Mouse (Mus musculus) brown adipose tissue, adult 24 weeks (tissue): ENCODE results near the gene Gga2. TPM values are rescaled to one million over a fixed set of nuclear protein-coding genes. Genes with fewer than 3 reads are reported as not detected.

Experiments used
- H3K27ac ChIP-seq: fragments of 200-500 bp; replicated peaks from 2 replicates; pipeline ENCODE4 v1.5.1; 2012; ENCODE audit warnings: low read depth, mild to moderate bottlenecking, low read length
- H3K4me1 ChIP-seq: fragments of 200-500 bp; 2 replicates; pipeline ENCODE4 v1.6.1; 2012; ENCODE audit warnings: low read length, mixed read lengths; ENCODE audit not compliant: control insufficient read depth, insufficient read depth, insufficient read length
- H3K4me3 ChIP-seq: fragments of 200-500 bp; 2 replicates; pipeline ENCODE4 v1.5.1; 2012; ENCODE audit warnings: low read depth, mild to moderate bottlenecking, low read length, moderate library complexity; ENCODE audit not compliant: insufficient read depth
- polyA plus RNA-seq: library from polyadenylated mRNA; stranded (reverse); fragments of >200 nt; gene quantifications from 2 replicates; pipeline ENCODE4 v1.2.4, GENCODE M21; 2012; ENCODE audit not compliant: missing spikeins, insufficient read depth, insufficient read length

Gga2 gene
- polyA plus RNA-seq, 1 experiment: 29.1 TPM

DNA sequence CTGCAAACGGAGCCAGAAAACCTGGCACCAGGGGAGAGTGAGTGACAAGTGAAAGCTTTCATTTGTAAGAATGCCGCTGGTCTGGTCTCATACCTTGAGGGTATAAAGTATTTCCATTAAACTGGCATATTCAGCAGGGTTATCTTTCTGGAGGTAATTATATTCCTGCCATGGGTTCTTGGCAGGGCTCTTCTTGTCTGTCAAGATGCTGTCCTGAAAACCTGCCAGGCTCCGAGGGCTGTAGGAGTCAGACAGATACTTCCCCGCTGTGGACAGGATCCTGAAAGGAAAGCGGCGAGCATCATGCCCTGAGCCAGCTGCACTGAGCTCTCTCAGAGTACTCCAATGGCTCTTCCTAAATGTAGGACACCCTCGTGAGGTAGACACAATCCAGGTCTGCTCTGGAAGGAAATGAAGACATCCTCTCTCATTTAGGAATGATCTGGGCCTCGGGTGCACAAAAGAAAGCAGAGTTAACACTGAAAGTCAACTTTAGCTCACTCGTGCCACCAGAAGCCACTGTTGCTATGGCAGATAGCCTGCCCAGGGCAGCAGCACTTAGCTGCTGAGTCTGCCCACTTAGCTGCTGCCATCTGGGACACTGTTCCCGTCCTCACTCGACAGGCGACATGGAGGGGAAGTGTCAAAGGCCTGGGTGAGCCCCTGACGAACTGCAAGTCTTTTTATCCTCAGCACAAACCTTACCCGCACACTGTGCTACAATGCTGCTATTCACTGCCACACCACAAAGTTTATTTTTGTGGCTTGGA is 84.0 kb downstream of the Gga2 start:
- H3K27ac ChIP-seq: no peak overlapping the region
- H3K4me3 ChIP-seq: no peak overlapping the region
- no peaks in the 10 kb centered on the region for H3K4me1 ChIP-seq

Other genes with a start within 250 kb of the Gga2 start
- gene Scnn1b, start 156.2 kb downstream of the Gga2 start, polyA plus RNA-seq: not detected in 2 replicates
- 16.1 and 16.3 TPM in 2 replicates for gene Cog7, start 39.5 kb downstream of the Gga2 start, polyA plus RNA-seq
- 9.3 and 15.5 TPM in 2 replicates for gene Ubfd1, start 46.0 kb upstream of the Gga2 start, polyA plus RNA-seq
- 4.8 and 7.9 TPM in 2 replicates for gene Ears2, start 46.0 kb upstream of the Gga2 start, polyA plus RNA-seq
- 1,818 and 1,889 TPM in 2 replicates for gene Ndufab1, start 80.7 kb upstream of the Gga2 start, polyA plus RNA-seq
- gene Palb2, start 111.8 kb upstream of the Gga2 start, polyA plus RNA-seq: 0.52 TPM in 1 of 2 replicates, not detected in the other
- 55.1 and 57.1 TPM in 2 replicates for gene Dctn5, start 111.8 kb upstream of the Gga2 start, polyA plus RNA-seq
- not detected in 2 replicates for gene Plk1, start 138.2 kb upstream of the Gga2 start, polyA plus RNA-seq
- not detected in 2 replicates for gene Ern2, start 165.0 kb upstream of the Gga2 start, polyA plus RNA-seq
- 3.6 and 5.9 TPM in 2 replicates for gene Chp2, start 198.3 kb upstream of the Gga2 start, polyA plus RNA-seq